Mouse (Mus musculus) neural tube, embryonic 15.5 days (tissue): ENCODE results near the gene Eml1. TPM values are rescaled to one million over a fixed set of nuclear protein-coding genes. Genes with fewer than 3 reads are reported as not detected.

Experiments used
- ATAC-seq: fragments of 200-750 bp; cut with Nextera tagmentation; 2 replicates; pipeline ENCODE4 v1.8.0; 2017; ENCODE audit warnings: mild to moderate bottlenecking, moderate TSS enrichment, moderate library complexity; ENCODE audit not compliant: low FRiP score
- H3K27ac ChIP-seq: fragments of 300-500 bp; sonication (generic); replicated peaks from 2 replicates; pipeline ENCODE4 v1.5.1; 2015; ENCODE audit warnings: mild to moderate bottlenecking, inconsistent platforms
- H3K27me3 ChIP-seq: fragments of 300-500 bp; sonication (generic); replicated peaks from 2 replicates; pipeline ENCODE4 v1.6.1; 2015; ENCODE audit warnings: inconsistent platforms
- H3K36me3 ChIP-seq: fragments of 300-500 bp; sonication (generic); 2 replicates; pipeline ENCODE4 v1.6.1; 2015; ENCODE audit warnings: inconsistent platforms
- H3K4me1 ChIP-seq: fragments of 300-500 bp; sonication (generic); 2 replicates; pipeline ENCODE4 v1.6.1; 2015; ENCODE audit warnings: inconsistent platforms
- H3K4me2 ChIP-seq: fragments of 300-500 bp; sonication (generic); 2 replicates; pipeline ENCODE4 v1.6.1; 2015; ENCODE audit warnings: inconsistent platforms, mild to moderate bottlenecking, moderate library complexity
- H3K4me3 ChIP-seq: fragments of 300-500 bp; sonication (generic); replicated peaks from 2 replicates; pipeline ENCODE4 v1.5.1; 2015; ENCODE audit warnings: mild to moderate bottlenecking, inconsistent platforms
- H3K9ac ChIP-seq: fragments of 300-500 bp; sonication (generic); replicated peaks from 2 replicates; pipeline ENCODE4 v1.6.1; 2015; ENCODE audit warnings: mild to moderate bottlenecking, inconsistent platforms
- H3K9me3 ChIP-seq: fragments of 300-500 bp; sonication (generic); replicated peaks from 2 replicates; pipeline ENCODE4 v1.6.1; 2016; ENCODE audit warnings: inconsistent platforms
- WGBS: fragments of 180-500 bp; shearing (Covaris S2); methylation state at CpG from one replicate; pipeline ENCODE4 v1.1.7; 2015; ENCODE audit warnings: mixed read lengths; 5-methylcytosine and 5-hydroxymethylcytosine counted together
- polyA plus RNA-seq: library from polyadenylated mRNA; unstranded; fragments of >200 nt; fragmentation: Nextera tagmentation; extraction: Ambion mirVana; gene quantifications from 2 replicates; pipeline ENCODE4 v1.2.1, GENCODE M21; 2015

Eml1 gene
- polyA plus RNA-seq, 1 experiment from 2014 or later: 69.0 TPM

DNA sequence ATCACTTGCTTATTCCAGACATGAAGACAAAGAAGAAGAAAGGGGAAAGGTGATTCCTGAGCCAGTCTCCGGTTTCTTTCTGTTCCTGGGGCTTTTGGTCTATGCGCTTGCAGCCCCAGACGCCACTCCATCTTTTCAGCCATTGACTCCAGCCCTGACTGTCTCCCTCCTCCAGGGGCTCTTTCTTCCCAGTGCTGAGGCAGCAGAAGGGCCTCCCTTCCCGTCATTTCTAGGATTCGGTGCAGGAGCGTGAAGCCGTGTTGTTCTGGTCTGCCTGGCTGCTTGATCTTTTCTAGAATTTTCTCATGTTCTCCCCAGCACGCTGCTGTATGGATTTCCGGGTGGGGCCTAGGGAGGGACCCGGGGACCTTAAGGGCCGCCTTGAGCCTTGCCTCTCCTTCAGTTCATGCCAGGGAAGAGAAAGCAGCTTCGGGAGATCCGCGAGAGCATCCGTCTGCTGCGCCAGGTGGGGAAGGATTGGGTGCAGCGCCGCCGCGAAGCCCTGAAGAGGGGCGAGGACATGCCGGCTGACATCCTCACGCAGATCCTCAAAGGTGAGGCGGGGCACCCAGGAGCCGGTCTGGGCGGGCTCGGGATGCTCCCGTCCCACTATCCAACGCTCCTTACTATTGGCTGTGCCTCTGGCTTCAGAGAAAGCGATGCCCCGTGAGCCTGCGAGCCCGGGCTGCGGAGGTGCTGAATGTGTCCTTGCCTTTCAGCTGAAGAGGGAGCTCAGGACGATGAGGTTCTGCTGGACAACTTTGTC is 18.2 kb upstream of the Eml1 start:
- no peak overlapping the region for H3K27ac ChIP-seq
- WGBS: 10% methylated on average over 35 of the region's 35 CpGs
- H3K4me3 ChIP-seq: peak overlapping the region; percentile 18
- no peaks in the 10 kb centered on the region for H3K9me3 ChIP-seq
- H3K4me2 ChIP-seq: peak overlapping the region; percentile 52
- peaks cover 8% of the 10 kb centered on the region for H3K4me1 ChIP-seq
- H3K27me3 ChIP-seq: peaks cover 25% of the 10 kb centered on the region
- ATAC-seq: peak; percentile 18; the same call in 1 of the 2 replicates
- H3K36me3 ChIP-seq: no peaks in the 10 kb centered on the region
- H3K9ac ChIP-seq: peak overlapping the region; percentile 31

DNA sequence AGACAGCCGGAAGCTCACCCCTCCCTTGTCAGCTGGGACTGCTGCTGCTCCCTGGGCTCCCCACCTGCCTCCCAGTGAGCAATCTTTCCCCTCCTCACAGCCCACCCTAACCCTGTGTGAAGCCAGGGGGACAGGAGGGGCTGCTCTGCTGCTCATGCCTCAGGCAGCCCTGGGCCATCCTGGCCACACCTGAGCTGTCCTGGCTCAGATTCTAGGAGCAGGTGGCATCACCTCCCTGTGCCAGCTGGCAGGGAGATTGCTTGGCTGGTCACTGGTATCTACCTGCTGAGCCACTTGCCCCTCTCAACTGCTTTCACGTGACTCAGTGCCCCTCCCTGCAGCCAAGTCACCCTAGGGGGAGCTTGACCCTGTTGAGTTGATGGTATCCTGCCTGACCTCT is 16.5 kb upstream of the Eml1 start:
- H3K36me3 ChIP-seq: no peaks in the 10 kb centered on the region
- WGBS: 66% methylated on average over 2 of the region's 2 CpGs
- ATAC-seq: no peak
- H3K4me2 ChIP-seq: no peak overlapping the region
- peaks cover 25% of the 10 kb centered on the region for H3K27me3 ChIP-seq
- peaks cover 8% of the 10 kb centered on the region for H3K4me1 ChIP-seq
- H3K4me3 ChIP-seq: no peak overlapping the region
- H3K27ac ChIP-seq: no peak overlapping the region
- no peaks in the 10 kb centered on the region for H3K9me3 ChIP-seq
- no peak overlapping the region for H3K9ac ChIP-seq

DNA sequence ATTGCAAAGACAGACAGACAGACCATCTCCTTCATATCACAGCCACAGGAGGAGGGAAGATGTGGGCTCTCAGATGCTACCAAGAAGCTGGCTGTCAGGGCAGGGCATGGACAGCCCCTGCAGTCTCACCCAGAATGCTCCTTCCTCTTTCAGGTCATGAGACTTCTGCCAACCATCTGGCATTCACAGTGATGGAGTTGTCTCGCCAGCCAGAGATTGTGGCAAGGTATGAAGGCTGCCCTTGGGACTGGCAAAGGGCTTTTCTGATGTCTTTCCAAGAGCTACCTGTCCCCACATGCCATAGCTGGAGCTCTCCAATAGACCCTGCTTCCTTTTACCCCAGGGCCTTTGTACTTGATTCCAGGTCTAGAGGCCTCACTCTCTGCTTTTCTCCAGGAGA is 15.5 kb upstream of the Eml1 start:
- H3K27me3 ChIP-seq: peaks cover 25% of the 10 kb centered on the region
- H3K36me3 ChIP-seq: no peaks in the 10 kb centered on the region
- no peak overlapping the region for H3K4me2 ChIP-seq
- no peak overlapping the region for H3K9ac ChIP-seq
- no peak overlapping the region for H3K27ac ChIP-seq
- 96% methylated on average over 1 of the region's 1 CpGs for WGBS
- H3K4me1 ChIP-seq: peaks cover 8% of the 10 kb centered on the region
- no peaks in the 10 kb centered on the region for H3K9me3 ChIP-seq
- H3K4me3 ChIP-seq: no peak overlapping the region
- no peak for ATAC-seq

DNA sequence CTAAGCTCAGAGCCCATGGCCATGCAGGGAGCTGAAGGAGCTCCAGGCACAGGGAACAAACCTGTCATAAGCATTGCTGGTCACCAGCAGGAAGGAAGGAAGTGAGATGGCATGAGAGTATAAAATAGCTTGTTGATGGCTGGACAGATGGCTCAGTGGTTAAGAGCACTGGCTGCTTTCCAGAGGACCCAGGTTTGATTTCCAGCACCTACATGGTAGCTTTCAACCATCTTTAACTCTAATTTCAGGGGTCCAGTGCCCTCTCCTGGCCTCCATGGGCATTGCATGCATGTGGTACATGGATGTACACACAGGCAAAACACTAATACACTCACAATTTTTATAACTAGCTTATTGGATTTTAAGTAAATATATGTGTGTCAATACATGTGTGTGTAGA is 14.8 kb upstream of the Eml1 start:
- Histone ChIP-seq H3K36me3 (no peaks in the 10 kb centered on the region), H3K27ac (no peak overlapping the region), H3K27me3 (peaks cover 25% of the 10 kb centered on the region), H3K9ac (no peak overlapping the region), H3K4me3 (no peak overlapping the region), H3K4me1 (peaks cover 8% of the 10 kb centered on the region), H3K4me2 (no peak overlapping the region), H3K9me3 (no peaks in the 10 kb centered on the region)
- no peak for ATAC-seq

DNA sequence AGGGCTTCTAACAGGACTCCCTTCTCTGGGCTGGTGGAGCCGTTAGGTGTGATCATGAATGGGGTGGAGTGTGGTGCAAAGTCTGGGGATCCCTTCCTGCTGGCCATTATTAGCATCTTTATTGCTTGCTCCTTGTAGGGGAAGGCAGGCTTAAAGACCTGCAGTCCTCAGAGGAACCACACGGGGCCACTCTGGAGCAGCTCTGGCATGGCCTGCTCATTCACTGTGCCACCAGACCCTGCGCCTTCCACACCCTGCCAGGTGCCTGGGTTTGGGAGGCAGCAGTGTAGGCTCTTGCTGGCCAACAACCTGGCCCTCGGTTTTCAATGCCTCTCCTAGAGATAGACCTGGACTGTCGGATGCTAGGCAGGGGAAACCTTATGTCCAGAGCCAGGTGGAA is 7.0 kb upstream of the Eml1 start:
- H3K4me1 ChIP-seq: peaks cover 11% of the 10 kb centered on the region
- ATAC-seq: peak; percentile 75
- no peak overlapping the region for H3K4me2 ChIP-seq
- H3K9ac ChIP-seq: no peak overlapping the region
- WGBS: 8% methylated on average over 5 of the region's 5 CpGs
- no peaks in the 10 kb centered on the region for H3K9me3 ChIP-seq
- peak overlapping the region; percentile 33; the same call in 1 of the 2 replicates for H3K27ac ChIP-seq
- H3K27me3 ChIP-seq: no peaks in the 10 kb centered on the region
- H3K36me3 ChIP-seq: no peaks in the 10 kb centered on the region
- no peak overlapping the region for H3K4me3 ChIP-seq

DNA sequence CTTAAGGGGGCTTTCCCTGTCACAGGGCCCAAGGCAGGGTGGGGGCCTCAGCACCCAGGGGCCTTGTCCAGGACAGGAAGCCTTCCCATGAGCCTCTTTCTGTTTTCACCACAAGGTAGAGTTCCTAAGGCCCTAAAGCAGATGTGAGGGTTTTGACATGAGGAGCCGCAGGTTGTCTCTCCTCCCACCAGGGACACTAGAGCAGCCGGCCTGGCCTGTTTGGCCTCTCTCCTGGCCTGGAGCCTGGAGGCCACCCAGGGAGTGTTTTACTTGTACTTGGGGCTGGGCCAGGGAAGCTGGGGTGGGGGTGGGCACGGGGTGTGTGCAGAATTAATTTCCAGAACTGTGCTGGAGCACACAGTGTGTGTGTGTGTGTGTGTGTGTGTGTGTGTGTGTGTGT is 5.4 kb upstream of the Eml1 start:
- no peak for ATAC-seq
- WGBS: 26% methylated on average over 3 of the region's 3 CpGs
- no peaks in the 10 kb centered on the region for H3K9me3 ChIP-seq
- H3K4me2 ChIP-seq: no peak overlapping the region
- no peak overlapping the region for H3K27ac ChIP-seq
- peaks cover 11% of the 10 kb centered on the region for H3K4me1 ChIP-seq
- H3K36me3 ChIP-seq: no peaks in the 10 kb centered on the region
- H3K4me3 ChIP-seq: no peak overlapping the region
- H3K9ac ChIP-seq: no peak overlapping the region
- H3K27me3 ChIP-seq: no peaks in the 10 kb centered on the region

DNA sequence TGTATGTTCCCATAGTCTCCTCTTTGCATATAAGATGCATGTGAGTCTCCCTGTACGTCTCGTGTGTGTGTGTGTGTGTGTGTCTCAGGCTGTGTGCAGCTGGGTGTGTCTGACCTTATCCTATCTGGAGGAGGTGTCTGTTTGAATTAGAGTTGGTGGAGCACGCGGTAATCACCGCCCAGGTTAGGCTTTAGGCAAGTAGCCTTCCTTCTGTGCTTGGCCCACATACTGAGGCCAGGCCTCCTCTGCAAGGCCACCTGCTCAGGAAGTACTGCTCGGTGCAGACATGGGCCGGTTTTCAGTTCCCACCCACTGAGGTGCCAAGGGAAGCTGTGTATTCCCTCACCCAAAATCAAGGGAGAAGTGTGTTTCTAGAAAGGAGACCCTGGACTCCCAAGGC is 4.9 kb upstream of the Eml1 start:
- WGBS: 79% methylated on average over 7 of the region's 7 CpGs

DNA sequence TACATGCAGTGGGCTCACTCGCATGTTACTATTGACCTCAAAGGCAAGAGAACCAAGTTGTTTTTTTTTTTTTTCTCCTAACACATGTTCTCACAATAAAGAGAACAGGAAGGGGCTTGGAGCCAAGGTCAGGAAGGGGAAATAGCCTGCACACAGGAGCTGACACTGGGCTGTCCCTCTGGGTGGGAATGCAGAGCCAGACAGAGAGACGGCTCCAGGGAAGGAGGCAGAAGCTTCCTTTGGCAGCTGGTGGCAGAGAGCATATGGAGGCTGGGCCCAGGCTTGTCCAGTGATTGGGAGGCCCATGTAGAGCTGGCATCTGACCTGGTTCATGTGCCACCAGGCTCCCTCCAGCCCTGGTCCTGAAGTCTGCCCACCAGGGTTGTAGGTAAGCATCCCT is 2.8 kb upstream of the Eml1 start:
- H3K27me3 ChIP-seq: no peaks in the 10 kb centered on the region
- H3K27ac ChIP-seq: no peak overlapping the region
- no peaks in the 10 kb centered on the region for H3K36me3 ChIP-seq
- H3K9ac ChIP-seq: no peak overlapping the region
- H3K9me3 ChIP-seq: no peaks in the 10 kb centered on the region
- no peak overlapping the region for H3K4me2 ChIP-seq
- H3K4me1 ChIP-seq: peaks cover 15% of the 10 kb centered on the region
- no peak for ATAC-seq
- H3K4me3 ChIP-seq: no peak overlapping the region
- WGBS: 73% methylated on average over 2 of the region's 2 CpGs

More for the DNA sequence above, 4.9 kb upstream of the Eml1 start:
- H3K9me3 ChIP-seq: no peaks in the 10 kb centered on the region
- no peaks in the 10 kb centered on the region for H3K36me3 ChIP-seq
- peaks cover 12% of the 10 kb centered on the region for H3K4me1 ChIP-seq
- no peak for ATAC-seq
- H3K9ac ChIP-seq: no peak overlapping the region
- H3K4me2 ChIP-seq: no peak overlapping the region
- no peaks in the 10 kb centered on the region for H3K27me3 ChIP-seq
- no peak overlapping the region for H3K27ac ChIP-seq
- H3K4me3 ChIP-seq: no peak overlapping the region

DNA sequence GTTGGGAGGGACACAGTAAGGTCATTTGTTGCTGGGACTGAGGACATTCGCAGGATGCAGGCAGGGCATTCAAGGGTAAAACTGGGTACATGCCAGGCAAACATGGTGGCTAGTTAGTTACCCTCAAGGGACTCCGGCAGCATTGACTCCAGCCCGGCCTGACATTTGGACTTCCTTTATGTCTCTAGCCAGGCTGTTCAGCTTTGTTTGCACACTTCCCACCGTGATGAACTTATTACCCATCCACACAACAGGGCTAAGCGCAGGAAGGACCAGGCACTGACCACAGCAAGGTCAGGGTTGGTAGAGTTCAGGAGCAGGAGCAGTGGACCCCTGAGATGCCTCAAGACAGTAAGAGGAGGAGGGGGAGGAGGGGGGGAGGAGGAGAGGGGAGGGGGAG is 1.8 kb upstream of the Eml1 start:
- ATAC-seq: no peak
- WGBS: 41% methylated on average over 5 of the region's 5 CpGs

DNA sequence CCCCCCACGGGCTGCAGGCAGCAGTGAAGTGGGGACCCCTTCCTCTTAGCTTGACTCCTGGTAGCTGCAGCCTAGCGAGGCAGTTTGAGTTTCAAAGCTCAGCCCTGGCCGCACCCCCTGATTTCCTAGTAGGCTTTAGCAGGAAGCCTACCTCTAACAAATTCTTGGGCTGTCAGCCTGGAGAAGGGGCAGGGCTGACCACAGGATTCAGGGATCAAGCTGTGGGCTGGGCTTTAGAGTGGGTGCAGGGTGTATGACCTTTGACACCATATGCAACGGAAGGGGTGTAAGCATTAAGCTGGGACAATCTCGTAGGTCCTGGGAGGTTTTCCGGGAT is 640 bp downstream of the Eml1 start:
- no peak overlapping the region for H3K4me3 ChIP-seq
- no peak for ATAC-seq
- H3K27me3 ChIP-seq: no peaks in the 10 kb centered on the region
- H3K9me3 ChIP-seq: no peaks in the 10 kb centered on the region
- H3K4me2 ChIP-seq: no peak overlapping the region
- no peaks in the 10 kb centered on the region for H3K36me3 ChIP-seq
- no peak overlapping the region for H3K27ac ChIP-seq
- H3K9ac ChIP-seq: no peak overlapping the region
- H3K4me1 ChIP-seq: peaks cover 19% of the 10 kb centered on the region
- 89% methylated on average over 6 of the region's 6 CpGs for WGBS

More for the DNA sequence above, 1.8 kb upstream of the Eml1 start:
- H3K36me3 ChIP-seq: no peaks in the 10 kb centered on the region
- H3K9me3 ChIP-seq: no peaks in the 10 kb centered on the region
- peaks cover 18% of the 10 kb centered on the region for H3K4me1 ChIP-seq
- no peak overlapping the region for H3K4me3 ChIP-seq
- no peak overlapping the region for H3K9ac ChIP-seq
- no peak overlapping the region for H3K4me2 ChIP-seq
- no peak overlapping the region for H3K27ac ChIP-seq
- H3K27me3 ChIP-seq: no peaks in the 10 kb centered on the region

DNA sequence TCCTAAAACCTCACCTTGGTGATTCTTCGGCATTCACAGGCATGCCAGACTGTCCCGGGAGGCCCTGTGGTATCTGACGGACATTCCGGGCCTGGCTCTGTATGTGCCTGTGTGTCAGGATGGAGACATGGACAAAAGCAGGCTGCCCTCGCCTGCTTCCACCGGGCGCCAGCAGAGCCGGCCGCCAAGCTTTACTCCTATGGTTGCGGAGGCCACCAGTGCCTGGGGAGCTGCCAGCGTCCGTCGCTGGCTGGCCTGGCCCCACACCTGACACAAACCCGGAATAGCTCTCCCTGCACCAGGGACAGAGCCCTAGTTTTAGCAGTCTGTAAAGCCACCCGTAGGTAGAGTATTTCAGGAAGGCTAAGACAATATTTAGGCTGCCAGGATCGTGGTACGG is 1.5 kb downstream of the Eml1 start:
- H3K27ac ChIP-seq: no peak overlapping the region
- no peak for ATAC-seq
- H3K4me2 ChIP-seq: no peak overlapping the region
- H3K9ac ChIP-seq: no peak overlapping the region
- H3K36me3 ChIP-seq: no peaks in the 10 kb centered on the region
- H3K27me3 ChIP-seq: no peaks in the 10 kb centered on the region
- no peaks in the 10 kb centered on the region for H3K9me3 ChIP-seq
- H3K4me3 ChIP-seq: no peak overlapping the region
- WGBS: 67% methylated on average over 17 of the region's 17 CpGs
- H3K4me1 ChIP-seq: peaks cover 19% of the 10 kb centered on the region

DNA sequence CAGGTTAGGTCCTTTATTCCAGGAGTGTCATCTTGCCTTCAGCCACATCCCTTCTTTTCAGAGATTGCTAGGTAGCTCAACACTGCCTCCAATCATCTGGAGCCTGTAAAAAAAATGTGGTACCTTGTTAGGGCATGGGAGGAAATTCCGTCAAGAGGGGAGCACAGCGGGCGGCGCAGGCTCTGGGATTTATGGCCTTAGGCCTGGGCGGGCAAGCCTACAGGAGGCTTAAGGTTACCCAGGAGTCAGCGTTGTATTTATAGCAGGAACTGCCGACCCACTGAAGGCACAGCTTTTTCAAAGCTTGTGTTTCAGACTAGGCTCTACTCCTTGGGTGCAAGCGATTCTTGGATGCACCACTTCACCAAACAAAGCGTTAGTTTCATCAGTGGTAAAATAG is 2.9 kb downstream of the Eml1 start:
- ATAC-seq: no peak
- H3K27ac ChIP-seq: no peak overlapping the region

More for the DNA sequence above, 2.9 kb downstream of the Eml1 start:
- H3K4me1 ChIP-seq: peaks cover 19% of the 10 kb centered on the region
- H3K4me2 ChIP-seq: no peak overlapping the region
- H3K9me3 ChIP-seq: no peaks in the 10 kb centered on the region
- H3K4me3 ChIP-seq: no peak overlapping the region
- H3K9ac ChIP-seq: no peak overlapping the region
- no peaks in the 10 kb centered on the region for H3K27me3 ChIP-seq
- no peaks in the 10 kb centered on the region for H3K36me3 ChIP-seq
- 24% methylated on average over 9 of the region's 9 CpGs for WGBS
